Mouse (Mus musculus) G1E (cell line): Measurements from ENCODE around the gene Grik1.

ENCODE experiments used
- CTCF ChIP-seq: IDR thresholded peaks from 2 replicates; pipeline ENCODE4 v1.5.1; 2012; ENCODE audit warnings: low read depth, low read length, inconsistent platforms, mixed read lengths
- GATA1 ChIP-seq: IDR thresholded peaks from 2 replicates; pipeline ENCODE4 v1.6.1; 2012; ENCODE audit warnings: borderline replicate concordance, low read length, inconsistent platforms, mixed read lengths
- TAL1 ChIP-seq: conservative IDR thresholded peaks from 2 replicates; pipeline ENCODE4 v1.6.1; 2012; ENCODE audit warnings: low read depth, low read length, inconsistent platforms, mixed read lengths

DNA sequence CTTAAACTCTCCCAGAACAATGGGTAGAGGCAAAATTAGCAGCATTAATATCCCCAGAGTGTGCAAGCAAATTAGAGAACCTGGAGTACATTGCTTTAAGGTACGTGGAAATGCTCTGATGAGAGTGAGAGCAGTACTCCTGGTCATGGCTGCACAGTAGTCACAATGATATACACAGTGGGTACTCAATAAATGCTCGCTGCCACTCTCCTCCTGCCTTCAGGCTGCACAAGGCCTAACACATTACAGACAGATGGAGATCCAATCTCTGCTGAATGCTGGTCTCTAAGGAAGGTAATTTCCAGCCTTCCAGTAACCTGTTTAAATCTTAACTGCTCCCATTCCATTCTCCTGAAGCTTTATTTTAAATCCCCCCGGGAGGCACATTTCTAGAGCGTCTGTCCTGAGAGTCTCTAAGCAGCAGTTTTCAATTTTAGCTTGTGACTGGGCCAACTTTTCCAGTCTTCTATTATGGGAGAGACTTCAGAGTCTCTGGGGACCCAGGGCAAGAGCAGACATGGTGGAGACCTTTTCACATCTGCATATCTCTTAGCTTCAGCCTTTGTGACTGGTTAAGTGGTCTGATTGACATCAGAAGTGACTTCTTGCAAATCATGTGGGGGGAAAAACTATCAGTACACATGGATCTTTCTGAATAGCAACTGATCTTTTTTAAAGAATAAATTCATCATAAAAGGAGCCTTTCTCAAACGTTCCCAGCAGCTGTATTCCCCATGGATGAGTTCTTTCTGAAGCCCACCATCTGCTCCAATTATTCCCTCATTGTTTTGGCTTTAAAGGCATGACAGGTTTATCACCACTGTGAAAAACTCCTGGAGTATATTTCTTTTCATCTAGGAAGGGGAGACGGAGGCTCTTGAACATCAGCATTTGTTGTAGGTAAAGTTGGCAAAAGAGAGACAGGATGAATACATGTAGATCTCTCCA is 373.6 kb downstream of the Grik1 start:
- TF ChIP-seq GATA1, result no peak
- no peak for TF ChIP-seq CTCF
- TF ChIP-seq TAL1, result no peak
